Mouse (Mus musculus): Measurements from ENCODE around the gene Fgf23.

Fgf23 gene

GRCm38 (mm10) chr6:127114753-127115456, 42.2 kb downstream of the Fgf23 start:
- no peak for DNase-seq (ENCODE audit: low spot score)

GRCm38 (mm10) chr6:127122221-127122806, 49.6 kb downstream of the Fgf23 start:
- no peak for DNase-seq (ENCODE audit: low spot score)

GRCm38 (mm10) chr6:127122996-127123395, 50.3 kb downstream of the Fgf23 start:
- no peak for DNase-seq (ENCODE audit: low spot score)

GRCm38 (mm10) chr6:127123506-127123905, 50.8 kb downstream of the Fgf23 start:
- DNase-seq (ENCODE audit: low spot score), result no peak

GRCm38 (mm10) chr6:127129659-127130058, 57.0 kb downstream of the Fgf23 start:
- DNase-seq (ENCODE audit: low spot score), result no peak

GRCm38 (mm10) chr6:127130377-127130776, 57.7 kb downstream of the Fgf23 start:
- DNase-seq (ENCODE audit: low spot score), result no peak
